Comparison of ENCODE assay signal across 22 mouse cellular contexts in genomic region chr6:8128164-8128563, GRCm38 (mm10).
"Had no signal": no experiment of that assay in that cellular context is flagged by ENCODE, and none has a peak within 500 bp of the region (broad histone marks: within the 10 kb centered on the region; RNA-seq: fewer than 3 reads in every experiment).

No protein-coding gene starts in this region.

- ATAC-seq: forebrain, embryonic 13.5 days; forebrain, embryonic 14.5 days; forebrain, embryonic 15.5 days; forebrain, embryonic 16.5 days; forebrain, postnatal 0 days had no signal

- DNase-seq: cerebellum, adult 2 months; cerebellum, adult 8-10 months; cerebellum, adult 9-10 months; cerebellum, adult 9-11 months; cerebellum, postnatal 10 days; cerebellum, postnatal 14 days; cerebellum, postnatal 25 days; cerebellum, postnatal 36 days; embryo, embryonic 11 days; forebrain, postnatal 0 days; gastrocnemius, adult 2 months; gastrocnemius, postnatal 10 days; gastrocnemius, postnatal 14 days; gastrocnemius, postnatal 25 days; gastrocnemius, postnatal 36 days; heart, adult 11 months; heart, adult 18-20 months; heart, adult 2 months had no signal
